Mouse (Mus musculus): ENCODE measurements around the gene Strn4. TPM values are rescaled to one million over a fixed set of nuclear protein-coding genes. Genes with fewer than 3 reads are reported as not detected.

Gene Strn4
- polyA plus RNA-seq, 1 experiment from 2014 or later, result 122 TPM

GRCm38 (mm10) chr7:16844696-16845071, 29.0 kb downstream of the Strn4 start:
- Histone ChIP-seq H3K4me2 (peak overlapping the region; percentile 94), H3K4me1 (peaks cover 35% of the 10 kb centered on the region), H3K27ac (peak overlapping the region; percentile 82), H3K4me3 (peak overlapping the region; percentile 63), H3K9ac (peak overlapping the region; percentile 63), H3K36me3 (peaks cover 32% of the 10 kb centered on the region), H3K27me3 (no peaks in the 10 kb centered on the region), H3K9me3 (no peaks in the 10 kb centered on the region)
- ATAC-seq (ENCODE audit: insufficient number of reproducible peaks, insufficient read depth, low FRiP score, low TSS enrichment, low read depth), result no peak
- WGBS, result 33% methylated on average over 3 of the region's 3 CpGs

DNA sequence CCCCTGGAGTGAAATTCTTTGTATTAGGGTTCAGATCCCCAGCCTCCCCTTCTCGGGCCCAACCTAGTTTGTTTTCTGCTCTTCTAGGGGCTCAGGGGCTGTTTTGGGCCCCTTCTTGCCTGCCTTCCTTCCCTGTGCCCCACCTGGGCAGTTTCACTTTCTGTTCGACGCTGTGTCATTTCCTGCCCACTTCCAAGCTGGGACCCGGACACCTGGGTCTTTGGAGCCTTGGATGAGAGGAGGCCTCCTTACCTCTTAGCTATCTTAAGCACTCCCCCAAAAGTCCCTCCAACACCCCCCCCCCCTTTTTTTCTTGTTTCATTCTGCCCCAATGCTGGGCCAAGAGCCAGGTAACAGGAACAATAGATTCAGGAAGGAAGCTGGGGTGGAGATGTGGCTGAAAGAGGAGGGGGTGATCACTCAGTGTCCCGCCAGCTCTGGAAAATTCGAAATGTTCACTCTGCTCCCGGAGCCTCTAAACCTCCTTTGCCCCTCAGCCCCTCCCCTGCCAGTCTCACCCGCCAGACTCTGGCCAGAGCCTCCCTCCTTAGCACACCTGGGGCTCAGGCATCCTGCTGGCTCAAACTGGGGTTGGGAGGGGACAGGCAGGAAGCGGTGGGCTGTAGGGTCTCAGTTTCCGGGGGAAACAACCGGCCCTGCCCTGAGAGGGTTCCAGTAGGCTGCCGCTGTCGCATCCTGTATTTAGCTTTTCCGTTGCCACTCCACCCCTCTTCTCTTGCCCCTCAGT, 29.6 kb downstream of the Strn4 start:
- H3K27ac ChIP-seq, result peak overlapping the region; percentile 82
- H3K36me3 ChIP-seq, result peaks cover 32% of the 10 kb centered on the region
- H3K4me2 ChIP-seq, result peak overlapping the region; percentile 94
- no peaks in the 10 kb centered on the region for H3K9me3 ChIP-seq
- no peaks in the 10 kb centered on the region for H3K27me3 ChIP-seq
- peaks cover 35% of the 10 kb centered on the region for H3K4me1 ChIP-seq
- H3K4me3 ChIP-seq, result peak overlapping the region; percentile 63
- ATAC-seq (ENCODE audit: insufficient number of reproducible peaks, insufficient read depth, low FRiP score, low TSS enrichment, low read depth), result no peak
- H3K9ac ChIP-seq, result peak overlapping the region; percentile 63
- WGBS, result 30% methylated on average over 14 of the region's 14 CpGs

- peak overlapping the region; percentile 63 for H3K4me3 ChIP-seq
- peak overlapping the region; percentile 63 for H3K9ac ChIP-seq
- H3K27me3 ChIP-seq, result no peaks in the 10 kb centered on the region
- H3K4me2 ChIP-seq, result peak overlapping the region; percentile 94
- H3K36me3 ChIP-seq, result peaks cover 32% of the 10 kb centered on the region
- no peaks in the 10 kb centered on the region for H3K9me3 ChIP-seq
- no peak for ATAC-seq (ENCODE audit: insufficient number of reproducible peaks, insufficient read depth, low FRiP score, low TSS enrichment, low read depth)
- 37% methylated on average over 10 of the region's 10 CpGs for WGBS
- H3K4me1 ChIP-seq, result peaks cover 35% of the 10 kb centered on the region
- H3K27ac ChIP-seq, result peak overlapping the region; percentile 82
Measured at GRCm38 (mm10) chr7:16845820-16846167, 30.1 kb downstream of the Strn4 start.

GRCm38 (mm10) chr7:16846775-16847174, 31.1 kb downstream of the Strn4 start:
- Histone ChIP-seq H3K4me1 (peaks cover 33% of the 10 kb centered on the region), H3K36me3 (peaks cover 29% of the 10 kb centered on the region), H3K4me3 (no peak overlapping the region), H3K9me3 (no peaks in the 10 kb centered on the region), H3K27ac (no peak overlapping the region), H3K9ac (no peak overlapping the region), H3K27me3 (no peaks in the 10 kb centered on the region), H3K4me2 (no peak overlapping the region)
- ATAC-seq (ENCODE audit: insufficient number of reproducible peaks, insufficient read depth, low FRiP score, low TSS enrichment, low read depth), result no peak
- 92% methylated on average over 5 of the region's 5 CpGs for WGBS

DNA sequence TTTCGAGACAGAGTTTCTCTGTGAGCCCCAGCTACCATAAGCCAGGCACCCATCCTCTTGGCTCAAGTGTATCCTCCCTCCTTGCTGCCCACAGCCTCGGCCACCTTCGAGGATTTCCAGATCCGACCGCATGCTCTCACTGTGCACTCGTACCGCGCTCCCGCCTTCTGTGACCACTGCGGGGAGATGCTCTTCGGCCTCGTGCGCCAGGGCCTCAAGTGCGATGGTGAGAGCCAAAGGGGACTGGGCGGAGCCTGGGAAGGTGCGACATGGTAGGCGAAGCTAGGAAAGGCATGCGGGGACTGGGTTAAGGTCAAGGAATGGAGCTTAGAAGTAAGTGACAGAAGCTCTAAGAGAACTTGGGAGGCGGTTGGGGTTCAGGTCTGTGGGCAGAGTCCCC, 31.8 kb downstream of the Strn4 start:
- Histone ChIP-seq H3K4me1 (peaks cover 25% of the 10 kb centered on the region), H3K4me3 (no peak overlapping the region), H3K27me3 (no peaks in the 10 kb centered on the region), H3K27ac (no peak overlapping the region), H3K4me2 (no peak overlapping the region), H3K36me3 (peaks cover 35% of the 10 kb centered on the region), H3K9ac (no peak overlapping the region), H3K9me3 (no peaks in the 10 kb centered on the region)
- 87% methylated on average over 19 of the region's 19 CpGs for WGBS
- no peak for ATAC-seq (ENCODE audit: insufficient number of reproducible peaks, insufficient read depth, low FRiP score, low TSS enrichment, low read depth)

- peaks cover 44% of the 10 kb centered on the region for H3K36me3 ChIP-seq
- 21% methylated on average over 17 of the region's 17 CpGs for WGBS
- H3K4me2 ChIP-seq, result no peak overlapping the region
- no peaks in the 10 kb centered on the region for H3K9me3 ChIP-seq
- no peak for ATAC-seq (ENCODE audit: insufficient number of reproducible peaks, insufficient read depth, low FRiP score, low TSS enrichment, low read depth)
- H3K4me3 ChIP-seq, result no peak overlapping the region
- H3K27ac ChIP-seq, result no peak overlapping the region
- no peaks in the 10 kb centered on the region for H3K27me3 ChIP-seq
- no peak overlapping the region for H3K9ac ChIP-seq
- peaks cover 25% of the 10 kb centered on the region for H3K4me1 ChIP-seq
Measured at GRCm38 (mm10) chr7:16848579-16848978, 32.9 kb downstream of the Strn4 start.

- 94% methylated on average over 4 of the region's 4 CpGs for WGBS
- H3K9me3 ChIP-seq, result no peaks in the 10 kb centered on the region
- no peak overlapping the region for H3K4me3 ChIP-seq
- no peaks in the 10 kb centered on the region for H3K4me1 ChIP-seq
- peaks cover 75% of the 10 kb centered on the region for H3K36me3 ChIP-seq
- no peak overlapping the region for H3K27ac ChIP-seq
- no peak for ATAC-seq (ENCODE audit: insufficient number of reproducible peaks, insufficient read depth, low FRiP score, low TSS enrichment, low read depth)
- H3K9ac ChIP-seq, result no peak overlapping the region
- H3K27me3 ChIP-seq, result no peaks in the 10 kb centered on the region
- no peak overlapping the region for H3K4me2 ChIP-seq
Measured at GRCm38 (mm10) chr7:16851636-16852035, 35.9 kb downstream of the Strn4 start.

DNA sequence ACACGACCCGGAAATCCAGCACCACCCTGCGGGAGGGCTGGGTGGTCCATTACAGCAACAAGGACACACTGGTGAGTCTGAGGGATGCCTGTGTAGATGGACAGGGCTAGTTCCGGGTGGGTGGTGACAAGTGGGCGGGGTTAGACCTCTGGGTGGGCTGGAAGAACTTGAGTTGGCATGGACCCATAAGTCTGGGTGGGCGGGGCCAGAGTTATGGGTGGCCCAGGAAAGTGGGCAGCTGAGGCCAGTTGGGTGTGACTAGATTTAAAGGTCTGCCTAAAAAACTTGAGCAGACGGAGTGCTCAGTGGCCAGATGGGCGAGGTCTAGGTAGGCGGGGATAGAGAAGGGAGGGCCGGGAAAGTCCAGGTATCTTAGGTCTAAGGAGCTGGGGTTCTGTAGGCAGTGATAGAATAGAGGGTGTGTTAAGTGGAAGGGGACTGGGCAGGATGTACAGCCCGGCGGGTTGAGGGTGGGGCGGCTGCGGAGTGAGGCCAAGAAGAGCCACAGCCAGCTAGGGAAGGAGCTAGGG, 37.7 kb downstream of the Strn4 start:
- no peak overlapping the region for H3K4me2 ChIP-seq
- H3K36me3 ChIP-seq, result peaks cover 92% of the 10 kb centered on the region
- WGBS, result 84% methylated on average over 14 of the region's 14 CpGs
- no peak overlapping the region for H3K27ac ChIP-seq
- 0 out of 2 replicates have a peak, but pooled peaks have one; percentile 24 for ATAC-seq (ENCODE audit: insufficient number of reproducible peaks, insufficient read depth, low FRiP score, low TSS enrichment, low read depth)
- no peaks in the 10 kb centered on the region for H3K27me3 ChIP-seq
- no peaks in the 10 kb centered on the region for H3K9me3 ChIP-seq
- H3K4me1 ChIP-seq, result no peaks in the 10 kb centered on the region
- no peak overlapping the region for H3K9ac ChIP-seq
- H3K4me3 ChIP-seq, result no peak overlapping the region

DNA sequence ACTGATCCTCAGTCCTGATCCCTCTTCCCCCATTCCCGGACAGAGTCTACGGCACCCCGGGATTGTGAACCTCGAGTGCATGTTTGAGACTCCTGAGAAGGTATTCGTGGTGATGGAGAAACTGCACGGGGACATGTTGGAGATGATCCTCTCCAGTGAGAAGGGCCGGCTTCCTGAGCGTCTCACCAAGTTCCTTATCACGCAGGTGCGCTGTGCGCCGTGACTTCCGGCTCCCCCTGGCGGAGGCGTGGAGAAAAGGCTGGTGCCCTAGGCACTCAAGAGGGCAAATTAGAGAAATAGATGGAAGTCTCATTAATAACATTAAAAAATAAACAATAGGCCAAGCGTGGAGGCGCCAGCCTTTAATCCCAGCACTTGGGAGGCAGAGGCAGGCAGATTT, 42.6 kb downstream of the Strn4 start:
- H3K4me2 ChIP-seq, result no peak overlapping the region
- no peak overlapping the region for H3K9ac ChIP-seq
- no peaks in the 10 kb centered on the region for H3K9me3 ChIP-seq
- no peak overlapping the region for H3K4me3 ChIP-seq
- no peaks in the 10 kb centered on the region for H3K27me3 ChIP-seq
- H3K36me3 ChIP-seq, result peaks cover 85% of the 10 kb centered on the region
- H3K27ac ChIP-seq, result no peak overlapping the region
- H3K4me1 ChIP-seq, result no peaks in the 10 kb centered on the region
- no peak for ATAC-seq (ENCODE audit: insufficient number of reproducible peaks, insufficient read depth, low FRiP score, low TSS enrichment, low read depth)
- 22% methylated on average over 17 of the region's 17 CpGs for WGBS

- Histone ChIP-seq H3K36me3 (peaks cover 85% of the 10 kb centered on the region), H3K27me3 (no peaks in the 10 kb centered on the region), H3K4me1 (no peaks in the 10 kb centered on the region), H3K4me2 (no peak overlapping the region), H3K27ac (no peak overlapping the region), H3K9me3 (0 out of 2 replicates have a peak, but pooled peaks cover 4% of the 10 kb centered on the region), H3K4me3 (no peak overlapping the region), H3K9ac (no peak overlapping the region)
- no peak for ATAC-seq (ENCODE audit: insufficient number of reproducible peaks, insufficient read depth, low FRiP score, low TSS enrichment, low read depth)
- 34% methylated on average over 5 of the region's 5 CpGs for WGBS
Measured at GRCm38 (mm10) chr7:16859902-16860651, 44.4 kb downstream of the Strn4 start.

GRCm38 (mm10) chr7:16867488-16867887, 51.8 kb downstream of the Strn4 start:
- H3K9me3 ChIP-seq, result 0 out of 2 replicates have a peak, but pooled peaks cover 4% of the 10 kb centered on the region
- no peak overlapping the region for H3K4me3 ChIP-seq
- ATAC-seq (ENCODE audit: insufficient number of reproducible peaks, insufficient read depth, low FRiP score, low TSS enrichment, low read depth), result no peak
- H3K36me3 ChIP-seq, result peaks cover 81% of the 10 kb centered on the region
- peaks cover 4% of the 10 kb centered on the region; the same call in 1 of the 2 replicates for H3K4me1 ChIP-seq
- no peak overlapping the region for H3K9ac ChIP-seq
- H3K27ac ChIP-seq, result no peak overlapping the region
- no peaks in the 10 kb centered on the region for H3K27me3 ChIP-seq
- no peak overlapping the region for H3K4me2 ChIP-seq
- 84% methylated on average over 3 of the region's 3 CpGs for WGBS

Data from embryonic facial prominence, embryonic 13.5 days (tissue).